Mouse (Mus musculus) liver, embryonic 14.5 days (tissue): Measurements from ENCODE around the gene Ormdl3.

Experiments
- CTCF ChIP-seq: IDR thresholded peaks from 2 replicates; pipeline ENCODE4 v1.5.1; 2016; ENCODE audit warnings: antibody characterized with exemption, low read depth, control low read depth
- EP300 ChIP-seq: IDR thresholded peaks from 2 replicates; pipeline ENCODE4 v1.6.1; 2016; ENCODE audit warnings: antibody characterized with exemption, low read depth

DNA sequence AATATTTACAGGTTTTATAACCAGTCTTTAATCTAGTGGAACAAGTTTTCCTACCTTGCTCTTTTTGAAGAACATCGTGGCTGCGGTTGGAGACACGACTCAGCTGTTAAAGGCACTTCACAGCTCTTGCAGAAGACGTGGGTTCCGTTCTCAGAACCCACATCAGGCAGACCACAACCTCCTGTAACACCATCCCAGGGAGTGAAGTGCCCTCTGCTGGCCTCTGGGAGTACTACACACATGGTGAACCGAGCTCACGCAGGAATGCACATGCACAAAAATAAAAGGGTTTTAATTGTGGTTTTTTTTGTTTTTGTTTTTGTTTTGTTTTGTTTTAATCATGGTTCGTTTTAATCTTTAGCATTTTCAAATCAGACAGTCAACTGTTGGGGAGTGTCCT, 18.8 kb downstream of the Ormdl3 start:
- TF ChIP-seq EP300 (no peak), CTCF (peak; percentile 75)
